Mouse (Mus musculus): ENCODE data around the gene Elovl5. TPM values are rescaled to one million over a fixed set of nuclear protein-coding genes. Genes with fewer than 3 reads are reported as not detected.

The Elovl5 gene
- 10 to 100 TPM; 79.5 to 82.7 TPM for total RNA-seq (2021)

GRCm38 (mm10) chr9:77917074-77917621 is at the start of gene Elovl5:
Gene Elovl5 (plus strand): TSS chr9:77917364.
- DNase-seq (ENCODE audit: extremely low spot score in 1 of 2, low spot score in 2 of 2): peak; percentile 98 to 99
- intact Hi-C loops (cut with DNase I): loop anchor here (5.0 kb wide), 3 partner anchors 50 to 110 kb away; no protein-coding TSS in a partner anchor

GRCm38 (mm10) chr9:77891501-77891900 is 25.7 kb upstream of the Elovl5 start:
- no peak for DNase-seq (ENCODE audit: extremely low spot score in 1 of 2, low spot score in 2 of 2)
- intact Hi-C loops (cut with DNase I): no loop called here

- no peak for DNase-seq (ENCODE audit: extremely low spot score in 1 of 2, low spot score in 2 of 2)
- intact Hi-C loops (cut with DNase I): no loop called here
Observed at GRCm38 (mm10) chr9:77898551-77898950, 18.6 kb upstream of the Elovl5 start.

- DNase-seq (ENCODE audit: extremely low spot score in 1 of 2, low spot score in 2 of 2): no peak
- intact Hi-C loops (cut with DNase I): loop anchor here (5.0 kb wide), 1 partner anchor 92 kb away; no protein-coding TSS in a partner anchor
Observed at GRCm38 (mm10) chr9:77904133-77904532, 13.0 kb upstream of the Elovl5 start.

- no peak for DNase-seq (ENCODE audit: extremely low spot score in 1 of 2, low spot score in 2 of 2)
- intact Hi-C loops (cut with DNase I): no loop called here
Observed at GRCm38 (mm10) chr9:77909572-77910269, 7.4 kb upstream of the Elovl5 start.

- peak; percentile 69 to 97 for DNase-seq (ENCODE audit: extremely low spot score in 1 of 2, low spot score in 2 of 2)
- intact Hi-C loops (cut with DNase I): no loop called here
Observed at GRCm38 (mm10) chr9:77910270-77911240, 6.6 kb upstream of the Elovl5 start.

- intact Hi-C loops (cut with DNase I): no loop called here
- no peak for DNase-seq (ENCODE audit: extremely low spot score in 1 of 2, low spot score in 2 of 2)
Observed at GRCm38 (mm10) chr9:77911508-77912229, 5.5 kb upstream of the Elovl5 start.

GRCm38 (mm10) chr9:77912246-77912645 is 4.9 kb upstream of the Elovl5 start:
- DNase-seq (ENCODE audit: extremely low spot score in 1 of 2, low spot score in 2 of 2): no peak
- intact Hi-C loops (cut with DNase I): no loop called here

GRCm38 (mm10) chr9:77914616-77915015 is 2.5 kb upstream of the Elovl5 start:
- DNase-seq (ENCODE audit: extremely low spot score in 1 of 2, low spot score in 2 of 2): no peak
- intact Hi-C loops (cut with DNase I): loop anchor here (5.0 kb wide), 3 partner anchors 53 to 107 kb away; no protein-coding TSS in a partner anchor

- intact Hi-C loops (cut with DNase I): loop anchor here (5.0 kb wide), 3 partner anchors 52 to 108 kb away; no protein-coding TSS in a partner anchor
- DNase-seq (ENCODE audit: extremely low spot score in 1 of 2, low spot score in 2 of 2): no peak
Observed at GRCm38 (mm10) chr9:77915791-77916190, 1.4 kb upstream of the Elovl5 start.

- intact Hi-C loops (cut with DNase I): loop anchor here (5.0 kb wide), 3 partner anchors 50 to 110 kb away; no protein-coding TSS in a partner anchor
- no peak for DNase-seq (ENCODE audit: extremely low spot score in 1 of 2, low spot score in 2 of 2)
Observed at GRCm38 (mm10) chr9:77917622-77918131, 513 bp downstream of the Elovl5 start.

GRCm38 (mm10) chr9:77918211-77918610 is 1.0 kb downstream of the Elovl5 start:
- intact Hi-C loops (cut with DNase I): loop anchor here (5.0 kb wide), 3 partner anchors 49 to 111 kb away; no protein-coding TSS in a partner anchor
- DNase-seq (ENCODE audit: extremely low spot score in 1 of 2, low spot score in 2 of 2): no peak

- intact Hi-C loops (cut with DNase I): loop anchor here (5.0 kb wide), 3 partner anchors 48 to 112 kb away; no protein-coding TSS in a partner anchor
- no peak for DNase-seq (ENCODE audit: extremely low spot score in 1 of 2, low spot score in 2 of 2)
Observed at GRCm38 (mm10) chr9:77918961-77919670, 2.0 kb downstream of the Elovl5 start.

- intact Hi-C loops (cut with DNase I): no loop called here
- DNase-seq (ENCODE audit: extremely low spot score in 1 of 2, low spot score in 2 of 2): no peak
Observed at GRCm38 (mm10) chr9:77920481-77920880, 3.3 kb downstream of the Elovl5 start.

GRCm38 (mm10) chr9:77921366-77922260 is 4.4 kb downstream of the Elovl5 start:
- intact Hi-C loops (cut with DNase I): no loop called here
- no peak for DNase-seq (ENCODE audit: extremely low spot score in 1 of 2, low spot score in 2 of 2)

GRCm38 (mm10) chr9:77923774-77924173 is 6.6 kb downstream of the Elovl5 start:
- DNase-seq (ENCODE audit: extremely low spot score in 1 of 2, low spot score in 2 of 2): no peak
- intact Hi-C loops (cut with DNase I): no loop called here

GRCm38 (mm10) chr9:77924199-77924598 is 7.0 kb downstream of the Elovl5 start:
- intact Hi-C loops (cut with DNase I): no loop called here
- DNase-seq (ENCODE audit: extremely low spot score in 1 of 2, low spot score in 2 of 2): no peak

Data from left cerebral cortex, postnatal 10 days (tissue).